Mouse (Mus musculus): ENCODE data around the gene Olfr458.

DNA sequence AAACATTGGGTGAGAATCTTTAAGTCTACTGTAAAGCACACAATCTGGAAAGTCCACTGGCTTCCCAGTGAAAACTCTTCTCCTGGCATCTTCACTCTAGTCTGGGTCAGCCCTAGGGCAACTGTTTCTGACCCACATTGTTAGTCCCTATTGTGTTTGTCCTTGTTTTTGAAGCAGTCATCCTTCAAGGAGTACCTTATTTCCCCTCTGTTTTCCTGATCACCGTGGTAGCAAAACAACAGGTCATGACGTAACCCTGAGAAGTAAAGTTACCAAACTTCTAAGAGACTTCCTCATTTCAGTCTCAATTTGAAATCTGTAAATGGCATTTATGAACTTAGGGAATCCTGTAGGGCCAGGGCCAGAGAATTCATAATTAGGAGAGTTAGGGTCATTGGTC lies 43.6 kb downstream of the Olfr458 start:
- TF ChIP-seq CTCF (IDR thresholded peaks at IDR 0.05; ENCODE audit: insufficient read depth, low read length) = no peak
- no peak for TF ChIP-seq POLR2A (IDR thresholded peaks at IDR 0.05; ENCODE audit: borderline replicate concordance, extremely low read depth, low read depth, low read length)
